Mouse (Mus musculus): ENCODE data around the gene Dscam. TPM values are rescaled to one million over a fixed set of nuclear protein-coding genes. Genes with fewer than 3 reads are reported as not detected.
A peak's percentile ranks its signal among the peaks of the same experiment; 100 is the strongest.

Gene Dscam
- total RNA-seq, 2 experiments from 2014 or later: not detected

DNA sequence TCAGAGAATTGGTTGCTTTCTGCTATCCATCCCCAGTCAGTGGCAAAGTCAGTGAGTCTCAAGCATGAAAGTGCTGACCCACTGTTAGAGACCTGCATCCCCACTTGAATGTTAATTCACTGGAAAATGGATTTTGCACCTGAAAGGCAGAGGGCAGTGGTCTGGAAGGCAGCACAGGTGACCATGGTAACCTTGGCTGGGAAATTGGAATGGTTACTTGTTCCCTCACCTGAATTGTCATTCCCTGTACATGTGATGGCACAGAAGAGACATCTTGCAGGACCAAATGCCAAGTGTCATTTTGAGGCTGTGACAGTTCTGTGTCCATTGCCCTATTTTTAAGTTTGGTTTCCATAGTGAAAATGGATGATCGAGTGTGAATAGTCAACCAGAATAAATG, 434.1 kb downstream of the Dscam start:
- no peak for DNase-seq
- intact Hi-C loops (cut with DNase I): no loop called here

DNA sequence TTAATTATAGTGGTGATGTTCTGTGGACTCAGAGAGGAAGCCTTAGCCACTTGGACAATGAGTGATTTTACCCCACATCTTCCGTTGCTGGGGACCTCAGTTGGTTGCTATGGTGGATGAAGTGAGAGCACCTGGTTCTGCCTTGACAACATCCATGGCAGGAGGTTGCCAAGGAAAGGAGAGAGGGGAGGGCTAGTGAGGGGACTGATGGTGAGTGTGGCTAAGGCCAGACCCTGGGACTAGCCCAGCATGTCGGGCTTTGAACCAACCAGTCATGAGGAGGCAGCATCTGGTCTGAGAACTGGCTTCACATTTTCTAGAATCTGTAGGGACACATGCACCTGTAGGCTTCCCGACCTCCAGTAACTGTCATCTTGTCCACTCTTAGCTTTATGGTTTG, 439.7 kb downstream of the Dscam start:
- intact Hi-C loops (cut with DNase I): no loop called here

DNA sequence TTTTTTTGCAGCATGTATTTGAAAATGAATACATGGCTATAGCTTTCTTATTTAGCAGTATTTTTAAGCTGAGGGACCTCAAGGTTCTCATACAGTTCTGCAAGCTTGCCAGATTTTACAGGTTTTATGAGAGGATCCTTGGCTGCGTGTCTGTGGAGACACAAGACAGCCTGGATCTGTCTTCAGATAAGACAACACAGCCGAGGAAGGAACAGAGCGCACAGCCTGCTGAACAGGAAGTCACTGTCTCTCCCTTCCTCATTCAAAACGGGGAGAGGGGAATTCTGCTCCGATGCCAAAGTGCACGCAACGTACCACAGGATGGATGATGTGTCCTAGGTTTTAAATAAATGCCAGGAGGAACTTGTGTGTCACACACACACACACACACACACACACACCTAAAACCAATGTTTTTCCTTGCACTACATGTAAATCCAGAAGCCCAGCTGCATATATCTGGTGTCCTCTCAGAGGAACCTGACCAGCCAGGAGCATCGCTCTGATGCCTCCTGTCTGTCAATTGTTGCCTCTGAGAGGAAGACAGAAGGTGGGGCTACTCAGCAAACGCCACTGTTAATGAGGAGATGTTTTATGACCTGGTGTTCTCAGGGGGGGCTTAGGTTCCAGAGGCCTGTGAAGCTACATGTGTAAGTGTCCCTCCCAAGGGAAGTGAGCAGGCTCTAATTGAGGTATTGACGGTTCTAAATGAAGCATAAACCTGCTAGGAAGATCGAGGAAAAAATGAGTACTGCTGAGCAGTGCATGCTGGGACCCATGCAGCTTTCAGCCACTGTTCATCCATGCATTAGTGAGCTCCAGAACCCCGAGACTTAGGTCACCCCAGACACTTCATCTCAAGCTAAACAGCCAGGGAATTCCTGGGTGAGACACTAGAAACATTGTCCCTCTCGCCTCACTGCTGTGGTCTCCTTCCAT, 442.4 kb downstream of the Dscam start:
- intact Hi-C loops (cut with DNase I): no loop called here
- no peak for DNase-seq

More for the DNA sequence above, 439.7 kb downstream of the Dscam start:
- no peak for DNase-seq

DNA sequence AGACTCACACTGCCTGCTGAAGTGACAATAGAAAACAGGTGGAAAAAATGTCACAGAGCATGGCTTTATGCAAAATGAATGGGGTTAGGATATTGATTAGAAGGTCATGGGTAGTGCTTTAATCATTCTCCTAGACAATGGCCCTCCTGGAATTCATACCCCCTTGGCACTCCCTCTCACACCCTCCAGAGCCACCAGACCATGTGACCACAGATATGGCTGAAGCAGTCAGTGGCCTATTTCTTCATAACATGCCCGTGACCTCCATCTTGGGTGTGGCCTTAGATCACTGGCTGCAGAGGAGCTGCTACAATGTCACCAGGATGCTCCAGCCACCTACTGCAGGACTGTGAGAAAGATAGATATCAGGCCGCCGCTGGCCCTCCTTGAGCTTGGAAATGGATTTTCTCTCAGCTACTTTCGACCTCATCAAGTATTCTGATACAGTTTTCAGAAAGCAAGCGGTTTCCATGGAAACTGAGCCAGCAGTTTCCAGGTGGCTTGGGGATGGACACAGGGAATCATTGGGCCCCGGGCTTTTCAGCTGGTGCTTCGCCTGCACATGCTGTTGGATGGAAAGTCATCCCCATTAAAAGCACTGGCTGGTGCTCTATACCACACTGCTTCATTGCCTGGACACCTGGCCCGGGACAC, 445.4 kb downstream of the Dscam start:
- intact Hi-C loops (cut with DNase I): no loop called here
- DNase-seq: no peak

DNA sequence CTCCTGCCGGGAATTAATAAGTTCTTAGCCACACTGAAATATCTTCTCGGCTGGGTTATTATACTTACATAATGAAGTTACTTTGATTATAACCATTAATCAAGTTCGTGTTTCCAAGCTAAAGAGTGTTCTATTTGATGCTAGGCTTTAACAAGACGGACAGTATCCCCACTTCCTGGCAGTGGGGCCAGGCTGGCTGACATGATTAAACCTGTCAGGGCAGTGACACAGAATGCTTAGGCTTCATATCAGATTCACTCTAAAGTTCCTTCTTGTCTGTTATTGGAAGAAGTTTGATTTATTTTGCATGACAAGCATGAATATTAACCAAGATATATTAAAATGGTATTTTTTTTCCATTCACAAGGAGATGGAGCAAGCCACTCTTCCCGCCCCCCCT, 446.0 kb downstream of the Dscam start:
- DNase-seq: no peak
- intact Hi-C loops (cut with DNase I): no loop called here

DNA sequence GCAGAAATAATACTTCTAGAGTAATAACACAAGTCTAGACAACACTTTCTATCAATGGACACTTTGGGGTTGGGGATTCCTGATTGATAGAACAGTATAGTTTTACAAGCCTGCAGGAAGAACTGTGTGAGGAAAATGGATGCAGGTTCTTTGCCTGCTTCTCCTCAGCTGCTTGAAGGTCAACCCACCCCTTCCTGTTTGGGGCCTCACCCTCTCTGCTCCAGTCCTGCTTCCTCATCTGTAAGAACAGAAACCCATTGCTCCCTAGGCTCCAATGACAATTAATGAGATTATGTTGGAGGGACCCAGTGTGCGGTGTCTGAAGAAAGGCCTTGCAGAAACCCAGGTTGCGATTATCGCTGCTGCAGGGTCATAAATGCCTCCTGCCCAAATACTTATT, 446.4 kb downstream of the Dscam start:
- intact Hi-C loops (cut with DNase I): no loop called here

DNA sequence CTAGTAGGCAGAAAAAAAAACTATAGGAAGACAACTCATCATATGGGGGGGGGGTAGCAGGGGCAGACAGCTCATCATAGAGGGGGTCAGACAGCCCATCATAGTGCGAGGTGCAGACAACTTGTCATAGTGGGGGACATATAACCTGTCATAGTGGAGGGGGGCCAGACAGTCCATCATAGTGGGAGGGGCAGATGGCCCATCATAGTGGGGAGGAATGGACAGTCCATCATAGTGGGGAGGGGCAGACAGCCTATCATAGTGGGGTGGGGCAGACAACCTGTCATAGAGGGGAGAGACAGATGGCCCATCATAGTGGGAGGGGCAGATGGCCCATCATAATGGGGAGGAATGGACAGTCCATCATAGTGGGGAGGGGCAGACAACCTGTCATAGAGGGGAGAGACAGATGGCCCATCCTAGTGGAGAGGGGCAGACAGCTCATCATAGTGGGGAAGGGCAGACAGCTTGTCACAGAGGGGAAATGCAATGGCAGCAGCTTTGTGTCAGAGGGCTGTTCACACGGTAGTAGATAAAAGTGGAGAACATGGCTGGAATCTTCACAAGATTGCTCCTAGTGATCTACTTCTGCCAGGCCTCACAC, 447.4 kb downstream of the Dscam start:
- no peak for DNase-seq
- intact Hi-C loops (cut with DNase I): no loop called here

More for the DNA sequence above, 446.4 kb downstream of the Dscam start:
- DNase-seq: no peak

DNA sequence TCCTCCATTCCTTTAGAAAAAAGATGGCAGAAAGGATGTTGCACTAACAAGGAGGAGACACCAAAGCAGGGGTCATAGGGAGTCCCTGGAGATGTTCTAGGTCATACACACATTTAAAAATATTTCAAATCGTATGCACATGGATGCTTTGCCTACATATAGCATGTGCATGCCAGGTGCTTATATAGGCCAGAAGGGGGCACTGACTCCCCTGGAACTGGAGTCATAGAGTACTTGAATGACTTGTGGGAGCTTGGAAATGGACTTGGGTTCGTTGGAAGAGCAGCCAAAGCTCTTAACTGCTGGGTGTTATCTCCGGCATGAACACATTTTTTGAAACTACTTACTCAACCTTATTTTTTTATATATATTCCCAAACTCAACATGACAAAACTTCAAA, 448.4 kb downstream of the Dscam start:
- intact Hi-C loops (cut with DNase I): no loop called here
- no peak for DNase-seq

DNA sequence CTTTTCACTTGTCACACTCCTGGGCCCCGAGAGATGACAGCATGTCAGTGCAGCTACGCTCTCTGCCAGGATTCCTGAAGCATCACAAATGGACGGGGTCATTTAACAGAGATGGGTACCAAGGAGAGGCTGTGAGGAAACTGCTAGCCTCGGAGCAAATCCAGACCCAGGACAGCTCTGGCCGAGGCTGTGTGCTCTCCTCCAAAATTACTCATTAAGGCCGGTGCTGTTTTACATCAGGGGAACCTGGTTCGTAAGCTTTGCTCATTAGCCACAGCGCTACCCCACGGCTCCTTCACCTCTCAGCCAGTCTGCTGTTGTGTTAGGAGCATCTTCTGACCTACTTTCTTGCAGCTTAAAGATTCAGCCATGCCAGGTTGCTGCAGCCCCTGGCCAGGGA, 449.3 kb downstream of the Dscam start:
- intact Hi-C loops (cut with DNase I): no loop called here
- no peak for DNase-seq

DNA sequence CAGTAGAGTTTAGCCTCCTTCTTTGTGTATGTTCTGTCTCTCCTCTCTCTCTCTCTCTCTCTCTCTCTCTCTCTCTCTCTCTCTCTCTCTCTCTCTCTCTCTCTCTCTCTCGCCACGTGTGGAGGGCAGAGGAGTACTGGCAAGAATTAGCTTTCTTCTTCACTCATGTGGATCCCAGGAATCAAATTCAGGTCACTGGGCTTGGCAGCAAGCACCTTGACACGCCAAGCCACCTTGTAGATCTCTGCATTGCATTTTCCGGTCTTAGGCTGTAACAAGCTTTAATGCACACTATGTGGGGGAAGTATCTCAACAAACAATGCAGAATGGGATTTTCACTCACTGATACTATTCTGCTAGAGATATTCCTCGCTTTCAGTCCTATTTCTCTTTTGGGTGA, 449.9 kb downstream of the Dscam start:
- DNase-seq: no peak

DNA sequence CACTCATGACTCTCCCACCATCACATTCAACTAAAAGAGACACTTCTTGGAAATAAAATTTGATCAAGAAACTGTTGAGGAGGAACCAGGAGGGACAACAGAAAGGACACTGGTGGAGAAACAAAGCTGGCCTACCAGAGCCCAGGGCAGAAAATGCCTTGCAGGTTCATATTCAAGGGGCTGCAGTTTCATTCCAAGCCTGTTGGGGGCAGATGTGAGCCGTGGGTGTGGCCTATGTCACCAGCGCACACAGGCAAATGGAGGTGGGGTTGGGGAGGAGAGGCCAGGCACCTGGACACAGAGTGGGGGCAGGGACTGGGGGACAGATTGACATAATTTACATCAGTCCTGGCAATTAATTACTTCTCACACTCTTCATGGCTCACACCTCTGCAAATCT, 452.3 kb downstream of the Dscam start:
- intact Hi-C loops (cut with DNase I): no loop called here
- DNase-seq: no peak

More for the DNA sequence above, 449.9 kb downstream of the Dscam start:
- intact Hi-C loops (cut with DNase I): no loop called here

DNA sequence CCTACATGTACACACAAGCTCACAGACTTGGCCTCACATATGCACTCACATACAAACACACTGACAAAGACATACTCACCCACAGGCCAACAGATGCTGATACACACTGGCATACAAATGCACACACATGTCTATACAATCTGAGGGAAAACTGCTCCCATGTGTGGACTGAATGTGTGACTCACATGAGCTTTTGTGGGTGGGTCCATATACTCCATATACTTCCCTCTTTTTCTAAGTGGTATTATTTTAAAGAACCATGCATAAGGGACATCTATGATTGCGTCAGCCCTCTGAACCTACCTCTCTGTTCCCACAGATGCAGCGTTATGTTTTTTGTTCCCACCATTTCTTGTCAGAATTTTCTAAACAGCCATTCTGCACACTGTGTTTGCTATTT, 453.9 kb downstream of the Dscam start:
- intact Hi-C loops (cut with DNase I): no loop called here
- no peak for DNase-seq

DNA sequence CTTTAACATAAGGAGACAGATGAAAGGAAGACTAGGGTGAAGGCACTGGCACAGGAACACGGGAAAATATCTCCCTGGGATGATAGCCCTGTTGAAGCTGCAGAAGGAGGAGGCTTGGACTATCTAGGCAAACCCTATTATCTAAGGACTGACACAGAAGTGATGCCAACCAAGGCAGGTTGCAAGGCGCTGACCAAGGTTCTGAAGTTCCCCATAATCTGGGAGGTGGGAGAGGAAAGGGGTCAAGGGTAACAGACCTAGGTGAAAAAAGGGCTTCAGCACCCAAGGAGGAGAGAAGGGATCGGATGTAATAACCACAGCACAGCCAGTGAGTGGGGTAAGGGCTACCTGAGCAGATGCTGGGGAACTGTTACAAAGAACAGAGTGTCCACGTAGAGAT, 458.6 kb downstream of the Dscam start:
- DNase-seq: no peak
- intact Hi-C loops (cut with DNase I): no loop called here

DNA sequence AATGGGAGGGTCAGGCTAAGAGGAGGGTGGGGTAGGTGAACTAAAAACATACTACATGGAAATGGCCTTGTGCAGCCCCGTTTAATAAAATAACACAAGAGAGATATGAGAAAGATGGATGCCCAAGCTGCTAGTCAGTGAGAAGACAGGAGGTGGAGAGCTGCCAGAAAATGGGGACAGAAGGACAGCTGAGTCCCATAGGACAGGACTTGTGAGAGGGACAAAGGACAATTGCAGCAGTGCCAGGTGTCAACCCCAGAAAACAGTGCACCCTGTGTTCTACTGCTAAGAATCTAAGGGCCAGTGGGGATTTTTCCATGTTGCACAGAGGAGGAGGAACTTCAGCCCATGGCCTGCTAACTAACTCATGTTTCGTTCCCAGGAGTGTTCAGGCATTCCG, 470.0 kb downstream of the Dscam start:
- intact Hi-C loops (cut with DNase I): no loop called here
- DNase-seq: no peak

DNA sequence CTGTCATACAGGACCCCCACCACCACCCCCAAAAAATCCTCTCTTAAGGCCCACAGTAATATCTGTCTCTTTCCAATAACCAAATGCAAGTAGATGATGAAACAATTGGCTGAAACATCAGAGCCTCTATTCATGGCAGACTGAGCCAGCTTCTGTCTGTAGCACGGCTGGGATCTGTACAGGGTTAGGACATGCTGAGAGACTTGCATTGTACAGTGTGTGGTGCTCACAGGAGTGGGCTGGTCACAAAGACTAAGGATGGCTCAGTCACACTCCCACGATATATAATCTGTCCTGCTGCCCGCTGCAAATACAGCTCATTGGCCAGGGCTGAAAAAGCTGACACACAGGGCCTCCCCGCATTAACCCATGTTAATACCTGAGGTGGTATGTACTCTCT, 474.7 kb downstream of the Dscam start:
- DNase-seq: no peak
- intact Hi-C loops (cut with DNase I): no loop called here

DNA sequence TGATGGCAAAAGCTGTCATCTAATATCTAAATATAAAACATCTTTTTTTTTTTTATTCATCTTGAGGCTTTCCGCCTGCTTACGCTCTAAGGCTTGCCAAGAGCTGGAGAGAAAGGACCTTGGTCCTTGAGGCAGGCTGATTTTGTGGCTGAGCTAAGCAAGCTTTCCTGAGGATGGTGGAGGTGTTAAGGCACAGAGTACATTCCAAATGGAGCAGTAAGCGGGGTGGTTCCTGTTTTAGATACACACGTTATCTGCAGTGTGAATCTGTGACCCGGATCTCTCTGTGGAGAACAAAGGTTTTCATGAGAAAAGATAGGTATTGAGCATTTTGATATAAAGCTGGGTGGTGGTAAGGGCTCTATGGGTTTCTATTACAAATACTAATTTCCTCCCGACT, 479.0 kb downstream of the Dscam start:
- intact Hi-C loops (cut with DNase I): no loop called here
- no peak for DNase-seq

DNA sequence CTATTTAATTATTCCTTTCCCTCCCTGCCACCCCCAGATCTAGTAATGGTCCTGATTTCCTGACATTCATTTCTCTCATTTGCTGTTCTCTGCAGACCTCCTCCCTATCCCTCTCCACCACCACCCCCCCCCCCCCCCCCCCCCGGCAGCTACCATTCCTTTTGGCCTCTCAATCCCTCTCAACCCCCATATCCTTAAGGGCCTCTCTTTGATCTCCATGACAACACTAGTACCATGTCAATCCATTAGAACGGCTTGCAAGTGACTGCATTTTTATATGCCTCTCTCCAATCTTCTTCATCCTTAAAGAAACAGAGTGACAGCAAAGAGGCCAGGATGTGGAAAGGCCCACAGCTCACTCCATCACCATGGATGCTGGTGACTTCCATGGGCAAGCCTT, 480.5 kb downstream of the Dscam start:
- no peak for DNase-seq
- intact Hi-C loops (cut with DNase I): no loop called here

DNA sequence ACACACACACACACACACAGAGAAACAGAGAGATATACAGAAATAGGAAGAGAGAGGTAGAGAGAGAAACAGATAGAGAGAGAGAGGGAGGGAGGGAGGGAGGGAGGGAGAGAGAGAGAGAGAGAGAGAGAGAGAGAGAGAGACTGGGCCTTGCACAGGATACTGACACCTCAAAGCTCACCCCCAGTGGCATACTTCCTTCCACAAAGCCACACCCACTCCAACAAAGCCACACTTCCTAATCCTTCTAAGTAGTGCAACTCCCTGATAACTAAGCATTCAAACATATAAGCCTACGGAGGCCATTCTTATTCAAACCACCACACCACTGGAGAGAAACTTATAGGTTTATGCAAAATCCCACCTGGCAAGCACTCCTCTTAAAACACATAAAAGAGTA, 481.1 kb downstream of the Dscam start:
- intact Hi-C loops (cut with DNase I): loop anchor here (10.0 kb wide), 1 partner anchor 585 kb away; no protein-coding TSS in a partner anchor
- DNase-seq: no peak

DNA sequence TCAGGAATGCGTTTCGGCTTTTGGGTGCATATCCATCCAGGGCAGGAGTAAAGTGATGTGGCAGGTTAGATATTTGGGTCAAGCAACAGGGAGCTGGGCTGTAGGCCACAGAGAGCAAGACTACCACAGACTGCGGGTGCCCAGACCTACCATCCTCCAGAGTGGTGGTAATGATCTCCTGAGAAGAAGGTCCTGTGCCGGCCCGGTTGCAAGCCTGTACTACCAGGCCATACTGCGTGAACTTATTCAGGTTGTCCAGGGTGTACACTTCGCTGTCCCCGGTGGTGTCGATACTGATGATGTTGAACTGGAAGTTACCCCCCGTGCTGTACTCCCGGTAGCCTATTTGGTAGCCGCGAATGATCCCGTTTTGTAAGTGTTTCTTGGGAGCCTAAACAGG, 485.5 kb downstream of the Dscam start:
- no peak for DNase-seq
- intact Hi-C loops (cut with DNase I): loop anchor here (10.0 kb wide), 1 partner anchor 590 kb away; no protein-coding TSS in a partner anchor

DNA sequence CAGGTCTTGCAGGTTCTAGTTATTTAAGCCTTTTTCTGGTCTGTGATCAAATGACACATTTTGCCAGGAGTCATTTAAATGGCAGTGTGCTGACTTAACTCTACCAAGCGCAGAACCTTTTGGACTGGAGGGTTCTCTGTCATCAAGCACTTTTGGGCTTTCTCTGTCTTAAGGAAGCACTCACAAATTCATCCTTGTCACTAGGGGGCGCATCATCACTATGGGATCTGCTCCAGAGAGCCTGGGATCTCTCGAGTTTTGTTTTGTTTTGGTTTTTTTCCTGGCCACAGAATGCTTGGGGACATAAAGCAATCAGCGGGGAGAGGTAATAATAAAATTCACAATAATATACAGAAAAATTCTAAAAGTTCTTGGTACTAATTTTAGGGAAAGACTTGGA, 486.0 kb downstream of the Dscam start:
- peak in 1 of 2 experiments; percentile 16 for DNase-seq
- intact Hi-C loops (cut with DNase I): loop anchor here (10.0 kb wide), 1 partner anchor 590 kb away; no protein-coding TSS in a partner anchor

DNA sequence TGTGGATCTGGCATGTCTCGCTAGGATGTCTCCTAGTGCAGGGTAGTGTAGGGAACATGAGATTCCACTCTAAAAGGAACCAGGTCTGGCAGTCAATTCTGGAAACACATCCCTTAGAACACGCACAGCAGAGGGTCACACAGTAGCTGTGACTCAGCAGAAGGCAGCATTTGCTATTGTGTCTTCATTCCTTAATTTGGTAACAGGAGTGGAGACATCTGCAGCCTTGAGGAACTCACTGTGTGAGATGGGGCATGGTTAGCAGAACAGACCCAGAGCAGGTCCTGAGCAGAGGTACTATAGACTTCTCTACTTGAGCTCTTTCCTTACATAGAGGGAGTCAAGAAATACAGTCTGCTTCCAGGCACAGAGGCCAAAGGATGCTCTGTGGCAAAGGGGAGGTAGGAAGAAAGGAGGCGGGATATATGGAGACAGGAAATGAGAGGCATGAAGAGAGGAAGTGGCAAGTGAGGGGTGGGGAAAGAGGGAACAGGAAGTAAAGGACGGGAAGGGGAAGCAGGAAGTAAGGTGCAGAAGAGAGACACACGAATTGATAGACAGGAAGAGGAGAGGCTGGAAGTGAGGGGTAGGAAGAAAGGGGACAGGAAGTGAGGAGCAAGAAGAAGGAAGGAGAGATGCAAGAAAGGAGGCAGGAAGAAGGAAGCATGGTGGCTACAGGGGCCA, 488.1 kb downstream of the Dscam start:
- no peak for DNase-seq
- intact Hi-C loops (cut with DNase I): loop anchor here (10.0 kb wide), 1 partner anchor 592 kb away; no protein-coding TSS in a partner anchor

Measured in gastrocnemius, postnatal 36 days (tissue).